Mouse (Mus musculus) hindbrain, embryonic 13.5 days (tissue): ENCODE results near the gene Lrguk. TPM values are rescaled to one million over a fixed set of nuclear protein-coding genes. Genes with fewer than 3 reads are reported as not detected.

Experiments
- ATAC-seq: fragments of 200-750 bp; cut with Nextera tagmentation; 2 replicates; pipeline ENCODE4 v1.8.0; 2017; ENCODE audit warnings: moderate TSS enrichment; ENCODE audit not compliant: low FRiP score
- H3K27ac ChIP-seq: fragments of 300-500 bp; sonication (generic); 2 replicates; pipeline ENCODE4 v1.5.1; 2015; ENCODE audit warnings: inconsistent platforms, mild to moderate bottlenecking, moderate library complexity
- H3K27me3 ChIP-seq: fragments of 300-500 bp; sonication (generic); 2 replicates; pipeline ENCODE4 v1.6.1; 2015; ENCODE audit warnings: mild to moderate bottlenecking, inconsistent platforms
- H3K36me3 ChIP-seq: fragments of 300-500 bp; sonication (generic); 2 replicates; pipeline ENCODE4 v1.6.1; 2015; ENCODE audit warnings: mild to moderate bottlenecking, inconsistent platforms
- H3K4me1 ChIP-seq: fragments of 300-500 bp; sonication (generic); replicated peaks from 2 replicates; pipeline ENCODE4 v1.6.1; 2015; ENCODE audit warnings: inconsistent platforms
- H3K4me2 ChIP-seq: fragments of 300-500 bp; sonication (generic); 2 replicates; pipeline ENCODE4 v1.6.1; 2015; ENCODE audit warnings: inconsistent platforms, mild to moderate bottlenecking, moderate library complexity
- H3K4me3 ChIP-seq: fragments of 300-500 bp; sonication (generic); 2 replicates; pipeline ENCODE4 v1.5.1; 2015; ENCODE audit warnings: mild to moderate bottlenecking, inconsistent platforms
- H3K9ac ChIP-seq: fragments of 300-500 bp; sonication (generic); 2 replicates; pipeline ENCODE4 v1.6.1; 2015; ENCODE audit warnings: mild to moderate bottlenecking, inconsistent platforms
- H3K9me3 ChIP-seq: fragments of 300-500 bp; sonication (generic); 2 replicates; pipeline ENCODE4 v1.6.1; 2016; ENCODE audit warnings: inconsistent platforms
- WGBS: fragments of 180-500 bp; shearing (Covaris S2); methylation state at CpG from one replicate; pipeline ENCODE4 v1.1.7; 2015; 5-methylcytosine and 5-hydroxymethylcytosine counted together
- polyA plus RNA-seq: library from polyadenylated mRNA; unstranded; fragments of >200 nt; fragmentation: Nextera tagmentation; extraction: Ambion mirVana; gene quantifications from 2 replicates; pipeline ENCODE4 v1.2.1, GENCODE M21; 2015

Gene Lrguk
- polyA plus RNA-seq, 1 experiment from 2014 or later, result 1.2 TPM

GRCm38 (mm10) chr6:34153069-34154052 lies 124.1 kb downstream of the Lrguk start:
- peaks cover 18% of the 10 kb centered on the region for H3K36me3 ChIP-seq
- H3K9me3 ChIP-seq, result no peaks in the 10 kb centered on the region
- H3K4me2 ChIP-seq, result peak overlapping the region; percentile 1; the same call in 1 of the 2 replicates
- no peak overlapping the region; the same call in 1 of the 2 replicates for H3K9ac ChIP-seq
- peak overlapping the region; percentile 81 for H3K27ac ChIP-seq
- H3K27me3 ChIP-seq, result no peaks in the 10 kb centered on the region
- WGBS, result 60% methylated on average over 18 of the region's 18 CpGs
- H3K4me3 ChIP-seq, result no peak overlapping the region
- ATAC-seq, result peak; percentile 39; the same call in 1 of the 2 replicates
- peaks cover 36% of the 10 kb centered on the region for H3K4me1 ChIP-seq

DNA sequence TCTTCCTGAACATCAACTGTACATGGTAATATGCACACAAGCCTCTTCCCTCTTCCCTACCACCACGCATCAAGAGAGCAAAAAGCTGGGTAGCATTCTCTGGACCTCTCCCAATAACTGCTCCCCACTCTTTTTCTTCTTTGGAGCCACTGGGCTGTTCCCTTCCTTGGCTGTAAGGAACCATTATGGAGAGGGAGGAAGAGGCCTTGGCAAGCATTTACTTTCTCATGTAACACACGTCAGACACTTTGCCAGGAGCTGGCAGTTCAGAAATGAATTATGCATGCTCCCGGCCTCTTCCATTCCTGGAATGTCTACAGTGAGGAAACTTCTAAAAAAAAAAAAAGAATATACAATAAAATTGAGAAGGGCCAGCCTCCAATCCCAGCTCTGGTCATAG lies 125.0 kb downstream of the Lrguk start:
- H3K9ac ChIP-seq, result no peak overlapping the region
- no peaks in the 10 kb centered on the region for H3K9me3 ChIP-seq
- peaks cover 26% of the 10 kb centered on the region for H3K36me3 ChIP-seq
- 43% methylated on average over 3 of the region's 3 CpGs for WGBS
- no peak overlapping the region for H3K4me2 ChIP-seq
- H3K4me1 ChIP-seq, result peaks cover 34% of the 10 kb centered on the region
- ATAC-seq, result peak; percentile 71
- H3K4me3 ChIP-seq, result no peak overlapping the region
- peak overlapping the region; percentile 81 for H3K27ac ChIP-seq
- no peaks in the 10 kb centered on the region for H3K27me3 ChIP-seq

- peaks cover 34% of the 10 kb centered on the region for H3K4me1 ChIP-seq
- H3K9ac ChIP-seq, result no peak overlapping the region
- no peaks in the 10 kb centered on the region for H3K9me3 ChIP-seq
- H3K27ac ChIP-seq, result peak overlapping the region; percentile 81; the same call in 1 of the 2 replicates
- H3K4me2 ChIP-seq, result no peak overlapping the region
- 94% methylated on average over 15 of the region's 15 CpGs for WGBS
- H3K4me3 ChIP-seq, result no peak overlapping the region
- ATAC-seq, result no peak
- no peaks in the 10 kb centered on the region for H3K27me3 ChIP-seq
- peaks cover 37% of the 10 kb centered on the region for H3K36me3 ChIP-seq
These were observed 126.0 kb downstream of the Lrguk start for GRCm38 (mm10) chr6:34155137-34155804.

GRCm38 (mm10) chr6:34156057-34156456 lies 126.8 kb downstream of the Lrguk start:
- H3K9me3 ChIP-seq, result no peaks in the 10 kb centered on the region
- H3K4me1 ChIP-seq, result peaks cover 34% of the 10 kb centered on the region
- H3K36me3 ChIP-seq, result peaks cover 45% of the 10 kb centered on the region
- no peak for ATAC-seq
- no peaks in the 10 kb centered on the region for H3K27me3 ChIP-seq
- no peak overlapping the region for H3K4me3 ChIP-seq
- WGBS, result 76% methylated on average over 5 of the region's 5 CpGs
- H3K9ac ChIP-seq, result no peak overlapping the region
- H3K4me2 ChIP-seq, result no peak overlapping the region
- H3K27ac ChIP-seq, result 0 out of 2 replicates have a peak overlapping the region, but pooled peaks have one; percentile 14

DNA sequence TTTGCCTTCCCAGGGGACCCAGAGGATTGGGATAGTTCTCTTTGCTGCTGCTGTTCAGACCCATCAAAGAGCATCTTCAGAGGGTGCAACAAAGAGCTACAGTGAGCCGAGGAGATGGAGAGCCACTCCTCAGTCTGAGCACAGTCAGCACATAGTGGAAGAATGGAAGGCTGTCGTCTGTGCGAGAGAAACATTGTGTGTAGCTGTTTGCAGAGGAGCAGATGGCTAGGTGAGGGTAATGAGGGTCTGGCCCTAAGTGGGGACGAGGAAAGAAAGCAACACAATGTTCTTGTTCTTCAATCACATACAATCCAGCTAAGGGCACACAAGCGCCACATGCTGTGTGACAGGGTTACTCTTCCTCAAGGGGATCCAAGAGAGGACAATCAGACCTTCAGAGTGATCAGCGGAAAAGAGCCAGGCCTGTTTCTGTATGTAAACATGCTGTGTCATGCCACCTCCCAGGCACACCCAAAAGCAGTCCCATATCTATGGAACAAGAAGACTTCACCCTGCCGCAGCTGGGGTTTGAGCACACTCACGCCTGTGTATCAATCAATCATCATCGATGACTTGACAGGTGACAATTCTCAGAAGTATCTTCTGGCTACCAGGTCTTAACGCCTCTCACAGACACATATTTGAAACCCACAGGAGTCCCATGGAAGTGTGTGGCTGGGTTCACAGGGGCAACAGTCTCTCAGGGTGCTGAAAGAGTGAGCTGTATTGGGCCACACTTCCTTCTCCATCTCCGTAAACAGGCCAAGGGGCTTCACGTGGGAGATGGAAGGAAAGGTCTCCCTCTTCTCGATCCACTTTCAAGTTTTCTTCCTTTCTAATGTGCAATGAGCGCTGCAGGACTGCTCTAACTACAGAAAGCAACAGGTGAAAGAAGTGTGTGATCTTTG lies 127.8 kb downstream of the Lrguk start:
- H3K36me3 ChIP-seq, result peaks cover 54% of the 10 kb centered on the region
- H3K9me3 ChIP-seq, result no peaks in the 10 kb centered on the region
- H3K27me3 ChIP-seq, result no peaks in the 10 kb centered on the region
- no peak overlapping the region for H3K27ac ChIP-seq
- H3K4me3 ChIP-seq, result no peak overlapping the region
- WGBS, result 83% methylated on average over 14 of the region's 14 CpGs
- no peak for ATAC-seq
- H3K9ac ChIP-seq, result no peak overlapping the region
- H3K4me1 ChIP-seq, result peaks cover 34% of the 10 kb centered on the region
- no peak overlapping the region for H3K4me2 ChIP-seq

DNA sequence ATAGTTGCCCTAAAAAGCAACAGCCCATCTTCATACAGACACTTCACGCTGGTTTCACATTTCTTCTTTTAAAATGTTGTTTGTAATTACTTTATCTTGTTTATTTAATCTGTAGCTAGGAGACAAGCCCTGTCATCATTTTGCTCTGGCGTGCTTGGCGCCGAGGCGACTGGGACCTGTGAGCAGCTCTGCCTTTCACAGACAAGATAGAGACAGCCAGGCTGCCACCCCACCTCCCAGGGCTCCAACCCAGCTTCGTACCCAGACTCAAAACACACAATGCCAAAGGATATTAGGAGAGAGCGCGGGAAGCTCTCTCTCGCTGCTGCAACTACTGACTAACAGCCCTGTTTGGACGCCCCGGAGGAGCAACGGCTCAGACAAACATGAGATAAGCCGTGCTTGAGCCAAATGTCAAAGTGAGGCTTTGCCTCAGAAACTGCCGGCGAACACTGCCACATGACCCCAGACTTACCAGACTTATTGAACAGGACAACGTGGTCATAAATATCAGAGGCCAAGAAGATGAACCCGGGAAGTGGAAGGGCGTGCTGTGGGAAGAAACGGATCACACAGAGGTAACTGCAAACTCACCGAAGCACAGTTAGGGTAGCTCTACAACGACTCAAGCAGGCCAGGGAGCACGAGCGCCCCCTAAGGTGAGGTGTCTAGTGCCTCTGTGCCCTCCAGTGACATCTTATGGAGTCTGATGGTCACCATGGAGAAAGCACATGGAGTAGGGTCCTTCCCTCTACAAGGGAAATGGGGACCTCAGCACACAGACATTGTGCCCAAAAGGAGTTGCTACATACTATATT lies 131.0 kb downstream of the Lrguk start:
- H3K27ac ChIP-seq, result no peak overlapping the region
- WGBS, result 89% methylated on average over 23 of the region's 23 CpGs
- no peak for ATAC-seq

DNA sequence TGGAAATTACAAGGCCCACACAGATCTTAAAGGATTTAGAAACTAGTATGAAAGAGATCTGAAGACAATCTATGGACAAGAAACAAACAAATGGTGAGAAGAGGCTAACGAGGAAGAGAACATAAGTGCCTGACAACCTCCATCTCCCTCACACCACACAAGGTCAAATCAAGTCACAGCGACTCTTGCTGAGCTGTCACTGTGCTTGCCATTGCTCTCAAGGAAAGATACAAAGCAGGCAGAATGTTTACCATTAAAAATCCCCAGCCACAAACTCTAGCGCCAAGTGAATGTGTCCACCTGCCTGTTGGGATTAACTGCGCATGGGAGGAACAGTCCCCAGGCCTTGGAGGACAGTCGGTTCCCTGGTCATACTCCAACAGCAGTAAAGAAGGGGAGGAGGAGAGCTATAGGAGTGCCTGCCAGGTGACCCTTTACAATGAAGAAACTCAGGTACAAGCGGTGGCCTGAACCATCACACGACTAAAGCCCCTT lies 131.6 kb downstream of the Lrguk start:
- Histone ChIP-seq H3K4me1 (peaks cover 6% of the 10 kb centered on the region; the same call in 1 of the 2 replicates), H3K4me2 (no peak overlapping the region), H3K9me3 (no peaks in the 10 kb centered on the region), H3K27ac (no peak overlapping the region), H3K27me3 (no peaks in the 10 kb centered on the region), H3K9ac (no peak overlapping the region), H3K4me3 (no peak overlapping the region), H3K36me3 (peaks cover 80% of the 10 kb centered on the region)
- 94% methylated on average over 7 of the region's 7 CpGs for WGBS
- no peak for ATAC-seq

More for the DNA sequence above, 131.0 kb downstream of the Lrguk start:
- Histone ChIP-seq H3K4me2 (no peak overlapping the region), H3K9ac (no peak overlapping the region), H3K27me3 (no peaks in the 10 kb centered on the region), H3K36me3 (peaks cover 73% of the 10 kb centered on the region), H3K9me3 (no peaks in the 10 kb centered on the region), H3K4me3 (no peak overlapping the region), H3K4me1 (peaks cover 6% of the 10 kb centered on the region; the same call in 1 of the 2 replicates)

DNA sequence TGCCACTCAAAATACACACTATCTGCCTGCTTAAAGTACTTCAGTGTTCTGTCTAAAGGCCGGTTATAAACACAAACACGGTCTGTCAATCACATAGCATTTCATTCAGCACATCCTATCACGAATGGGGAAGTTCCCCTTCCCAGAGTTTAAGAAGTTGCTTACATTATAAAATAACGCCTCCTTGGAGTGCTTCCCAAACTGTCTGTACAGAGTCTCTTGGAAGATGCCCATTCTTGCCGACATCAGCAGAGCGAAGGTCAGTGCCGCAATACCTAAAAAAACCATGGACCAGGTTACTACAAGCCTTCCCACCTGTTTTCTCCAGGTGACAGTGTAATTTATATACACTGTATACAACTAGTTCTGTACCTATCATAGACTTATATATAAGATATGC lies 132.3 kb downstream of the Lrguk start:
- no peak overlapping the region for H3K9ac ChIP-seq
- WGBS, result 95% methylated on average over 7 of the region's 7 CpGs
- H3K27me3 ChIP-seq, result no peaks in the 10 kb centered on the region
- H3K36me3 ChIP-seq, result peaks cover 86% of the 10 kb centered on the region
- H3K4me3 ChIP-seq, result no peak overlapping the region
- no peak overlapping the region for H3K27ac ChIP-seq
- H3K4me2 ChIP-seq, result no peak overlapping the region
- no peak for ATAC-seq
- H3K9me3 ChIP-seq, result no peaks in the 10 kb centered on the region
- H3K4me1 ChIP-seq, result peaks cover 6% of the 10 kb centered on the region; the same call in 1 of the 2 replicates

GRCm38 (mm10) chr6:34162607-34163006 lies 133.4 kb downstream of the Lrguk start:
- Histone ChIP-seq H3K9me3 (no peaks in the 10 kb centered on the region), H3K4me3 (no peak overlapping the region), H3K4me2 (no peak overlapping the region), H3K27me3 (no peaks in the 10 kb centered on the region), H3K27ac (no peak overlapping the region), H3K36me3 (peaks cover 86% of the 10 kb centered on the region), H3K4me1 (no peaks in the 10 kb centered on the region), H3K9ac (no peak overlapping the region)
- WGBS, result 79% methylated on average over 2 of the region's 2 CpGs
- ATAC-seq, result no peak

GRCm38 (mm10) chr6:34163014-34163413 lies 133.8 kb downstream of the Lrguk start:
- H3K27ac ChIP-seq, result no peak overlapping the region
- no peaks in the 10 kb centered on the region for H3K27me3 ChIP-seq
- no peaks in the 10 kb centered on the region for H3K9me3 ChIP-seq
- whole genome bisulfite sequencing, result 89% methylated on average over 9 of the region's 9 CpGs
- H3K9ac ChIP-seq, result no peak overlapping the region
- peaks cover 82% of the 10 kb centered on the region for H3K36me3 ChIP-seq
- no peak overlapping the region for H3K4me3 ChIP-seq
- no peaks in the 10 kb centered on the region for H3K4me1 ChIP-seq
- ATAC-seq, result no peak
- H3K4me2 ChIP-seq, result no peak overlapping the region

DNA sequence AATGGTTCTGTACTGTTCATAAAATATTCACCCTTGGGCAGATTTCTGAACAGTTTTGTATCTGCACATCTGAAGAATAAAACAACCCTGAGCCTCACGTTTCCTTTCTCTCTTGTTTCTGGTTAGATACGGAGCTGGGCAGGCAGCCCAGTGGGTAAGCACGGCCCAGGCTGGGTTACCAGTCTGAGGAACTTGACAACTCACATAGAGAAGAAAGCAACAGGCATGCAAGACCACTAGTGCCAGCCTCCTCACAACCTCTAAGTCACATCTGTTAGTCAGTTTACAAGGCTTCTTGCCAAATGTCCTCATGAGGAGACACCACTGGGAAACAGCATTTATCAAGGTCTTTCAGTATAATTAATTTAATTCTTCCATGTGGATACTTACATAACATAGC lies 139.6 kb downstream of the Lrguk start:
- 83% methylated on average over 3 of the region's 3 CpGs for WGBS
- Histone ChIP-seq H3K27me3 (no peaks in the 10 kb centered on the region), H3K4me1 (peaks cover 1% of the 10 kb centered on the region; the same call in 1 of the 2 replicates), H3K4me2 (no peak overlapping the region), H3K9ac (no peak overlapping the region), H3K27ac (no peak overlapping the region), H3K36me3 (peaks cover 48% of the 10 kb centered on the region), H3K4me3 (no peak overlapping the region), H3K9me3 (no peaks in the 10 kb centered on the region)
- no peak for ATAC-seq
